Mouse (Mus musculus) bone marrow, adult 2 months (tissue): ENCODE data around the gene Mrpl45. TPM values are rescaled to one million over a fixed set of nuclear protein-coding genes. Genes with fewer than 3 reads are reported as not detected.

Experiments
- H3K27ac ChIP-seq: fragments of 200-500 bp; 2 replicates; pipeline ENCODE4 v1.5.1; 2012; ENCODE audit warnings: low read depth, mild to moderate bottlenecking, control low read depth, inconsistent platforms, low read length; ENCODE audit not compliant: control insufficient read depth, poor library complexity, insufficient read depth
- H3K4me1 ChIP-seq: fragments of 200-500 bp; 2 replicates; pipeline ENCODE4 v1.6.1; 2011; ENCODE audit warnings: low read length; ENCODE audit not compliant: control insufficient read depth, insufficient read depth
- H3K4me3 ChIP-seq: fragments of 200-500 bp; replicated peaks from 2 replicates; pipeline ENCODE3; 2011; ENCODE audit warnings: mild to moderate bottlenecking, low read depth, low read length, control low read depth; ENCODE audit not compliant: control insufficient read depth
- CTCF ChIP-seq: fragments of 200-500 bp; IDR thresholded peaks from 2 replicates; pipeline ENCODE4 v1.5.1; 2011; ENCODE audit warnings: low read length, control low read depth; ENCODE audit not compliant: control insufficient read depth, insufficient read depth
- POLR2A ChIP-seq: fragments of 200-500 bp; IDR thresholded peaks from 2 replicates; pipeline ENCODE4 v1.6.1; 2011; ENCODE audit warnings: low read depth, mild to moderate bottlenecking, control low read depth, low read length, borderline replicate concordance; ENCODE audit not compliant: control insufficient read depth
- WGBS: fragments of 180-500 bp; shearing (Covaris S2); methylation state at CpG from one replicate; pipeline ENCODE4 v1.1.7; 2018; 5-methylcytosine and 5-hydroxymethylcytosine counted together
- polyA plus RNA-seq: library from polyadenylated mRNA; stranded (reverse); fragments of >200 nt; gene quantifications from 2 replicates; pipeline ENCODE4 v1.2.4, GENCODE M21; 2011; ENCODE audit warnings: low replicate concordance; ENCODE audit not compliant: missing spikeins, insufficient read depth, insufficient read length

Mrpl45 gene
- polyA plus RNA-seq, 1 experiment: 16.9 TPM

DNA sequence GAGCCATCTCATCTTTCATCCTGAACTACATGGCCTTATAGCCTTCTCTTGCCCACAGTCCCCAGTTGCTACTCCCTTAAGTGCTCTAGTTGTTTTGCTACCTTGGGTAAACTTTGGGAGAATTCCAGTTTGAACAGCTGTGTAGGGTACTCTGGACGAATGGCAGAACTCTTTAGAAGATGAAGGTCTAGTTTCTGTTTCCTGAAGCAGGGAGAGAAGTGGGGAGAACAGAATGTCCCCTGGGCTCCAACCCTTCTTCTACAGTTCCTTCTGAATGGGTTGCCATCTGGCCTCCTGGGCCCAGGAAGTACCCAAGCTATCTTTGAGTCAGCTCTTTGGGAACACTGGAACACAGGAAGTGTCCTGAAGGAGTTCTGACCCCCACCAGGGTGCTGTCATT, 18.4 kb downstream of the Mrpl45 start:
- TF ChIP-seq CTCF: no peak
- no peak for TF ChIP-seq POLR2A
- no peak overlapping the region for H3K27ac ChIP-seq
- no peak overlapping the region for H3K4me3 ChIP-seq
- H3K4me1 ChIP-seq: no peaks in the 10 kb centered on the region; the same call in none of the 2 replicates
- 31% methylated on average over 1 of the region's 1 CpGs for WGBS

DNA sequence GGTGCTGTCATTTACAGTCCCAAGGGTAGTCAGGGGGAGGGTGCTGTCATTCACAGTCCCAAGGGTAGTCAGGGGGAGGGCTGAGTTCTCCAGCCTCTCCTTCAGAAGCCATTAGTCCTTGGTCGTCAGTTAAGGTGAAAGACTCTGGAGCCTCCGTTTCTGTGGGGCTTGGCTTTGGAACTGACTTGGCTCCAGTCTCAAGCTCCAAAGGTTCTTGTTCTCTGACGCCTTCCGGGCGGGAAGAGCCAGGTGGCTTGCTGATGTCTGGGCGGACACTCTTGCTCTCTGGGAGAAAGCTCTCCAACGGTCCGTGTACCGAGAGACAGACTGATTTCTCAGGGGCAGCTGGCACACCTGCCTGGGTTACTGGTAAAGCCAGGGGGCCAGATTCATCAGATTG, 18.9 kb downstream of the Mrpl45 start:
- WGBS: 81% methylated on average over 9 of the region's 9 CpGs
- TF ChIP-seq POLR2A (no peak), CTCF (no peak)
- Histone ChIP-seq H3K4me3 (no peak overlapping the region), H3K4me1 (no peaks in the 10 kb centered on the region; the same call in none of the 2 replicates), H3K27ac (no peak overlapping the region)

DNA sequence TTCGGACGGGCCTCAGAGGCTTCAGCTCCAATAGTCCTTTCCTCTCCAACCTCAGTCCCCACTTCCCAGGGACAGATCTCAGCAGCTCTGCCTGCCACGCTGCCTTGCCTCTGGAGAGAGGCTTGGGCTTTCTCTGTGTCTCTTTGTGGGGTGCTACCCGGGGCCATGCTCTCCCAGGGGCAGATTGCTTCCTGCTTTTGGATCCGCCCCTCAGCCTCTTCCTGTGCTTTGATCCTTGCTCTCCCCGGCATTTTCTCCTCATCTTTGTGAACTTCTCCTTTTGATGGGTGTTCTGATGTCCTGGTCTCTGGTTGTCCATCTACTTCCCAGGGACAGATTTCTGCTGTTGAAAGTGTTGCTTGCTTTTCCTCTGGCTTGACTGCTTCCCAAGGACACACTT, 20.7 kb downstream of the Mrpl45 start:
- whole genome bisulfite sequencing: 22% methylated on average over 6 of the region's 6 CpGs
- no peak overlapping the region for H3K4me3 ChIP-seq
- no peak overlapping the region for H3K27ac ChIP-seq
- TF ChIP-seq CTCF: no peak
- no peak for TF ChIP-seq POLR2A
- no peaks in the 10 kb centered on the region; the same call in none of the 2 replicates for H3K4me1 ChIP-seq

DNA sequence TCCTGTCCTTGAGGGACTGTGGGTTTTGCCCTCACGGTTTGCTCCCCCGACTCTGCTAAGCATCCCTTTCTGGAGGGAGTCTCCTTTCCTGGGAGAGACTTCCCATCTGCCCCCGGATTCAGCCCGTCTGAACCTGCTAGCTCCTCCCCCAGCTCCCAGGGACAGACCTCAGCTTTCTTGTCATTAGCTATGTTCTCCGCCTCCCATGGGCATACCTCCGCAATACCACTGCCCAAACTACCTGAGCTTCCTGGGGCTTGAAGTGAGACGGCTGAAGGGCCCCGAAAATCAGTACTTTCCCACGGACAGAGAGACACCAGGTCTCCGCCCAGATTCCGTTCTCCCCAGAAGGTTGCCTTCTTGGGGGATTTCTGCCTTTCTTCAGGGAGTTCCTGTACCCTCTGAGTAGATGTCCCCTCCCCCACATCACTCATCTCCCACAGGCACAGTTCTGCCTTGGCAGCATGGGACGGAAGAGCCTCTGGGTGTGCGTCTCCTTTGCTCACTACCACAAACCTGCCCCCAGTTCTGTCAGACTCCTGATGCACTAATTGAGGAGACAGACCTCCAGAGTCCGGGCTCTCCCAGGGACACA, 21.3 kb downstream of the Mrpl45 start:
- TF ChIP-seq CTCF (no peak), POLR2A (no peak)
- no peak overlapping the region for H3K4me3 ChIP-seq
- 74% methylated on average over 14 of the region's 14 CpGs for WGBS
- H3K4me1 ChIP-seq: no peaks in the 10 kb centered on the region; the same call in none of the 2 replicates
- no peak overlapping the region for H3K27ac ChIP-seq

DNA sequence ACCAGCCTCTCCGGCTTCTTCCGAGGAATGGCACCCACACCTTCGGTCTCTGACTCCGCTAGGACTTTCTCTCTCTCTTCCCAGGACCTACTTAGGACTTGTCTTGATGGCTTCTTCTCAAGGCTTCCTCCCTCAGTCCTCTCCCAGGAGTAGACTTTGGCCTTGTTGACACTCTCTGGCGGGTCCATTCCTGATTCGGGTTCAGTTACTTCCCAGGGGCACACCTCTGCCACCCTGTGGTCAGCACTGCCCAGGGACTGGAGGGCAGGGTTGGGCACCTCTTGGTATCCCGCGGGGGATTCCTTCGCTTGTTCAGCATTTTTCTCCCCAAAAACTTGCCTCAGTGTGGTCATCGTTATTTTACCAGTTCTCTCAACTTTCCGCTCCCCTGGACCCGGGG, 21.8 kb downstream of the Mrpl45 start:
- 86% methylated on average over 12 of the region's 12 CpGs for WGBS
- Histone ChIP-seq H3K4me3 (no peak overlapping the region), H3K4me1 (no peaks in the 10 kb centered on the region; the same call in none of the 2 replicates), H3K27ac (no peak overlapping the region)
- TF ChIP-seq CTCF: no peak
- TF ChIP-seq POLR2A: no peak

DNA sequence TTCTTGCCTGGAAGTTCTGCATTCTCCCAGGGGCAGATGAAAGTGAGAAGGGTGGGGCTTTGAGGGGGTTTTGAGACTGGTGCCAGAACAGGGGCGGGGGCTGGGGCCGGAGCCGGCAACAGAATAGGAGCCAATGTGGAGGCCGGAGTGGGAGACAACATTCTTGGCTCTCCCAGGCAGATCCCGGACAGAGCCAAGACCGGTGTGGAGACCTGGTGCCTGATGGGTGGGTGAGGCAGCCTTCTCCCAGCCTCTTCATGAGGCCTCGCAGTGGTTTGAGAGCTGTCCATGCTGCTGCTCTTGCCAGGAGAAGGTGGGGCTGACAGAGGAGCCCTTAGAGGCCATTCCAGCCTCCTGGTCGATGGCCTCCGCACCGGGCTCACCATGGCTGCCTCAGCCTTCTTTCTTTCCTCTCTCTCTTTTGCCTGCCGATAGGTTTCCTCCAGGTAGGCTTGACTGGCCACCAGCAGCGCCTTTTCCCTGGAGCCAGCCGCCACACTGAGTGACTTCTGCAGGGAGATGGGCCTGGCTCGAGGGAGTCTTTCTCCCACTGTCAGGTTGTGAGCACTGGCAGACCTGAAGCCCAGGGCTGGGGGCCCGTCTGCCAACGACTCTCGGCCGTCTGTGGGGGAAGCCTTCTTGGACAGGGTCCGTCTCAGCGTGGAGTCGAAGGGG, 22.9 kb downstream of the Mrpl45 start:
- 74% methylated on average over 21 of the region's 21 CpGs for WGBS
- no peak overlapping the region for H3K4me3 ChIP-seq
- TF ChIP-seq POLR2A (no peak), CTCF (no peak)
- no peak overlapping the region for H3K27ac ChIP-seq
- no peaks in the 10 kb centered on the region; the same call in 1 of the 2 replicates for H3K4me1 ChIP-seq

DNA sequence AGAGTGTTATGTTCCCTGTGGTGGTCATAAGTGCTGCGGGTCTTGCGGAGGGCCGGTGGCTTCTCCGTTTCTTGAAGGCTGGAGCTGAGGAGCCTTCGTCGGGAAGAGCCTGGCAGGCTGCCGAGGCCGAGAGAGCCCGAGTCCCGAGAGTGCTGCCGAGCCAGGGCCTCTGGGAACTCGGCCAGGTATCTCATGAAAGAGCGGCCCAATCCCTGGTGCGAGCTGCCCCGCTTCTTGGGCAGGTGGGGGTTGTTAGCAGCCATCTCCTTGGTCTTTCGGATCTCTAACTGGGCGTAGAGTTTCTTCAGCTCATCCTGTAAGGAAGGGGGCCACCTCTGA, 23.4 kb downstream of the Mrpl45 start:
- H3K27ac ChIP-seq: no peak overlapping the region
- H3K4me3 ChIP-seq: no peak overlapping the region
- TF ChIP-seq CTCF: no peak
- no peak for TF ChIP-seq POLR2A
- H3K4me1 ChIP-seq: no peaks in the 10 kb centered on the region; the same call in 1 of the 2 replicates
- WGBS: 55% methylated on average over 17 of the region's 17 CpGs

DNA sequence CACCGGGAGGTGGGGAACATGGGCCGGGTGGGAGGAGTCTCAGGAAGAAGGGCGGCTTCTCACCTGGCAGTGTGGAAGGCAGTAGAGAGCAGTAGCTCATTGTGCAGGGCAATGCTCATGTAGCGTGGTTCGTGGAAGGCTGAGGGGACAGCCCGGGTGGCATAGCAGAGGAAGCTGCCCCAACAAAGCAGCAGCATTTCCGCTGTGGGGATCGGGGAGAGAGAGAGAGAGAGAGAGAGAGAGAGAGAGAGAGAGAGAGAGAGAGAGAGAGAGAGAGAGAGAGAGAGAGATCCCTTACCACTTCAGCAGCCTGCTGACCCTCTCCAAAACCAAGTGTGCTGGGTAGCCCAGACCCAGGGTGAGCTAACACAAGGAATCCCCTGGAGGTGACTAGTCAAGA, 27.7 kb downstream of the Mrpl45 start:
- 18% methylated on average over 8 of the region's 8 CpGs for WGBS
- Histone ChIP-seq H3K4me1 (no peaks in the 10 kb centered on the region), H3K27ac (no peak overlapping the region), H3K4me3 (no peak overlapping the region)
- TF ChIP-seq CTCF (no peak), POLR2A (no peak)

DNA sequence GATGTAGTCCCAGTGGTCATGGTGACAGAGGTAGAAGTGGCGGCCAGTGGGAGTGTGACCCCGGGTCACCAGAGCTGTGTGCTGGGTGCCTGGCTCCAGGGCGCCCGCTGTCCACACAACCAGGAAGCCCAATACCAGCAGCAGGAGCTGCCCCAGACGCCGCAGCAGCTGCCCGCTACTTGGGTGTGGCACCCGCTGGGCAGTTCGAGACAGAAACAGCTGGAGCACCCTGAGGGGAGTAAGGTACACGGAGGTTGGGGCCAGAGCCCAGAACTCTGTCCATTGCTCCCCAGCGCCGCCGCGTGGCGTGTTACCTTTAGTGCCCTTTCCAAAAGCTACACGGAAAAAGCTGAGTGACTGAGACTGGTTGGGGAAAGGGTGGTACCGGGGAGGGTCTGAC, 28.1 kb downstream of the Mrpl45 start:
- no peak overlapping the region for H3K4me3 ChIP-seq
- 26% methylated on average over 17 of the region's 17 CpGs for WGBS
- H3K4me1 ChIP-seq: no peaks in the 10 kb centered on the region
- H3K27ac ChIP-seq: no peak overlapping the region
- TF ChIP-seq CTCF (peak; percentile 60; the same call in 1 of the 2 replicates), POLR2A (no peak)

DNA sequence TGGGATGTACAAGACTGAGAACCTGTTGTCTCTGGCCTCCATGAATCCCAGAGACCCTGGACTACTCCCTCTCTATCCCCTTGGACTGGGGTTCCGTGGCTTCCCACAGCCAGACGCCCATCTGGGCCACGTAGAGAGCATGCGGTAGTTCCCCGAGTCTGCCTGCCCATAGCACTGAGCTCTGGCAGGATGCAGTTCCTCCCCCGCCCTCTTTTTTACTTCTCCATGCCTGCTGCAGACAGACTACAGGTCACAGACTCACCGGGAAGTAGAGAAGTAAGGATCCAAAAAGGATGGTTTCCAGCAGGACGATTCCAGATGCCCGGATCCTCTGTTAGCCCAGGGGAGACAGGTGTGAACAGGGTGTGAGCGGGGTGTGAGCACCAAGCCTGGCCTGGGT, 29.9 kb downstream of the Mrpl45 start:
- H3K27ac ChIP-seq: no peak overlapping the region
- TF ChIP-seq CTCF (no peak), POLR2A (no peak)
- WGBS: 26% methylated on average over 10 of the region's 10 CpGs

More for the DNA sequence above, 29.9 kb downstream of the Mrpl45 start:
- H3K4me3 ChIP-seq: no peak overlapping the region
- H3K4me1 ChIP-seq: peaks cover 2% of the 10 kb centered on the region; the same call in 1 of the 2 replicates
